Mouse (Mus musculus) intestine, embryonic 14.5 days (tissue): Measurements from ENCODE around the gene Deaf1. TPM values are rescaled to one million over a fixed set of nuclear protein-coding genes. Genes with fewer than 3 reads are reported as not detected.
"Not testable (repeated sequence)": the region's sequence is repeated elsewhere in the genome, so short reads cannot be mapped to it uniquely, and the experiment has no call there.

Experiments used
- ATAC-seq: fragments of 200-750 bp; cut with Nextera tagmentation; replicated peaks from 2 replicates; pipeline ENCODE4 v1.8.0; 2017; ENCODE audit warnings: low read depth, moderate number of reproducible peaks, moderate TSS enrichment, moderate library complexity; ENCODE audit not compliant: low FRiP score, low TSS enrichment
- DNase-seq: peaks from one replicate; pipeline ENCODE4 v3.0.0-alpha.2; 2018; ENCODE audit warnings: low spot score
- H3K27ac ChIP-seq: fragments of 300-500 bp; sonication (generic); 2 replicates; pipeline ENCODE4 v1.5.1; 2014; ENCODE audit warnings: low read depth, mild to moderate bottlenecking, control low read depth
- H3K27me3 ChIP-seq: fragments of 300-500 bp; sonication (generic); replicated peaks from 2 replicates; pipeline ENCODE4 v1.6.1; 2014; ENCODE audit warnings: low read length, control low read depth; ENCODE audit not compliant: control insufficient read depth, insufficient read depth
- H3K36me3 ChIP-seq: fragments of 300-500 bp; sonication (generic); 2 replicates; pipeline ENCODE4 v1.6.1; 2014; ENCODE audit warnings: low read length, control low read depth; ENCODE audit not compliant: control insufficient read depth, insufficient read depth
- H3K4me1 ChIP-seq: fragments of 300-500 bp; sonication (generic); replicated peaks from 2 replicates; pipeline ENCODE4 v1.6.1; 2014; ENCODE audit warnings: low read length, control low read depth, mixed read lengths; ENCODE audit not compliant: control insufficient read depth, insufficient read depth
- H3K4me2 ChIP-seq: fragments of 300-500 bp; sonication (generic); 2 replicates; pipeline ENCODE4 v1.6.1; 2014; ENCODE audit warnings: low read length
- H3K4me3 ChIP-seq: fragments of 300-500 bp; sonication (generic); 2 replicates; pipeline ENCODE4 v1.5.1; 2014; ENCODE audit warnings: low read depth, low read length, control low read depth, mixed read lengths
- H3K9ac ChIP-seq: fragments of 300-500 bp; sonication (generic); 2 replicates; pipeline ENCODE4 v1.6.1; 2014; ENCODE audit warnings: mild to moderate bottlenecking, low read length
- H3K9me3 ChIP-seq: fragments of 300-500 bp; sonication (generic); 2 replicates; pipeline ENCODE4 v1.6.1; 2016; ENCODE audit warnings: low read length, control low read depth; ENCODE audit not compliant: control insufficient read depth
- WGBS: fragments of 180-500 bp; shearing (Covaris S2); extraction: QIAGEN DNeasy Blood & Tissue Kit; methylation state at CpG from one replicate; pipeline ENCODE4 v1.1.7; 2014; 5-methylcytosine and 5-hydroxymethylcytosine counted together
- polyA plus RNA-seq: library from polyadenylated mRNA; unstranded; fragments of >200 nt; fragmentation: Nextera tagmentation; extraction: Ambion mirVana; gene quantifications from 2 replicates; pipeline ENCODE4 v1.2.1, GENCODE M21; 2014

The Deaf1 gene
- polyA plus RNA-seq, 1 experiment from 2014 or later = 90.9 TPM

- WGBS = 11% methylated on average over 25 of the region's 25 CpGs
- no peak within 1 kb of the TSS for H3K27ac ChIP-seq
- peak; percentile 78 for DNase-seq
These were observed 61.5 kb downstream of the Deaf1 start, which contains the start of gene Irf7 for GRCm38 (mm10) chr7:141265739-141266561. Gene Irf7 (minus strand): TSS chr7:141266481.

GRCm38 (mm10) chr7:141265411-141265738 is 62.1 kb downstream of the Deaf1 start:
- Histone ChIP-seq H3K4me1 (peaks cover 9% of the 10 kb centered on the region; the same call in 1 of the 2 replicates), H3K36me3 (peaks cover 42% of the 10 kb centered on the region), H3K9me3 (no peaks in the 10 kb centered on the region), H3K27ac (no peak overlapping the region), H3K9ac (no peak overlapping the region), H3K4me2 (peak overlapping the region; percentile 87; the same call in 1 of the 2 replicates), H3K27me3 (no peaks in the 10 kb centered on the region), H3K4me3 (no peak overlapping the region)
- WGBS = 40% methylated on average over 11 of the region's 11 CpGs
- DNase-seq = no peak
- ATAC-seq = 0 out of 2 replicates have a peak, but pooled peaks have one; percentile 18

More at GRCm38 (mm10) chr7:141265739-141266561, 61.5 kb downstream of the Deaf1 start, which contains the start of gene Irf7:
- Histone ChIP-seq H3K9ac (peak within 1 kb of the TSS; percentile 52), H3K36me3 (peaks cover 36% of the 10 kb centered on the region), H3K4me1 (peaks cover 9% of the 10 kb centered on the region; the same call in 1 of the 2 replicates), H3K4me2 (peak within 1 kb of the TSS; percentile 87), H3K27me3 (no peaks in the 10 kb centered on the region), H3K4me3 (peak within 1 kb of the TSS; percentile 48), H3K9me3 (no peaks in the 10 kb centered on the region)
- ATAC-seq = peak; percentile 57; the same call in 1 of the 2 replicates

GRCm38 (mm10) chr7:141264761-141265410 is 62.6 kb downstream of the Deaf1 start:
- Histone ChIP-seq H3K4me1 (peaks cover 9% of the 10 kb centered on the region; the same call in 1 of the 2 replicates), H3K4me2 (peak overlapping the region; percentile 87; the same call in 1 of the 2 replicates), H3K27ac (no peak overlapping the region), H3K36me3 (peaks cover 47% of the 10 kb centered on the region), H3K9me3 (no peaks in the 10 kb centered on the region), H3K9ac (no peak overlapping the region), H3K27me3 (no peaks in the 10 kb centered on the region), H3K4me3 (no peak overlapping the region)
- WGBS = 29% methylated on average over 12 of the region's 12 CpGs
- ATAC-seq (peak; percentile 47), DNase-seq (peak; percentile 66)

- Histone ChIP-seq H3K27me3 (no peaks in the 10 kb centered on the region), H3K4me2 (no peak overlapping the region), H3K36me3 (peaks cover 54% of the 10 kb centered on the region), H3K27ac (no peak overlapping the region), H3K9me3 (no peaks in the 10 kb centered on the region), H3K4me1 (peaks cover 9% of the 10 kb centered on the region; the same call in 1 of the 2 replicates), H3K9ac (no peak overlapping the region), H3K4me3 (no peak overlapping the region)
- DNase-seq (no peak), ATAC-seq (no peak)
- WGBS = 77% methylated on average over 11 of the region's 11 CpGs
These were observed 63.3 kb downstream of the Deaf1 start for GRCm38 (mm10) chr7:141264041-141264700.

- H3K4me2 ChIP-seq = no peak overlapping the region
- peaks cover 9% of the 10 kb centered on the region; the same call in 1 of the 2 replicates for H3K4me1 ChIP-seq
- no peak overlapping the region for H3K4me3 ChIP-seq
- DNase-seq = no peak
- H3K36me3 ChIP-seq = peaks cover 59% of the 10 kb centered on the region
- no peak overlapping the region for H3K9ac ChIP-seq
- no peaks in the 10 kb centered on the region for H3K9me3 ChIP-seq
- WGBS = 85% methylated on average over 13 of the region's 13 CpGs
- no peaks in the 10 kb centered on the region for H3K27me3 ChIP-seq
- H3K27ac ChIP-seq = no peak overlapping the region
- no peak for ATAC-seq
These were observed 63.9 kb downstream of the Deaf1 start for GRCm38 (mm10) chr7:141263640-141264039.

- H3K4me1 ChIP-seq = peaks cover 7% of the 10 kb centered on the region; the same call in 1 of the 2 replicates
- H3K4me2 ChIP-seq = no peak overlapping the region
- 90% methylated on average over 3 of the region's 3 CpGs for WGBS
- H3K27me3 ChIP-seq = no peaks in the 10 kb centered on the region
- no peaks in the 10 kb centered on the region for H3K9me3 ChIP-seq
- no peak overlapping the region for H3K4me3 ChIP-seq
- H3K27ac ChIP-seq = no peak overlapping the region
- DNase-seq = no peak
- peaks cover 81% of the 10 kb centered on the region for H3K36me3 ChIP-seq
- no peak for ATAC-seq
- no peak overlapping the region for H3K9ac ChIP-seq
These were observed 66.0 kb downstream of the Deaf1 start for GRCm38 (mm10) chr7:141261480-141261879.

GRCm38 (mm10) chr7:141256159-141256558 is 71.3 kb downstream of the Deaf1 start:
- Histone ChIP-seq H3K4me2 (no peak overlapping the region), H3K4me1 (no peaks in the 10 kb centered on the region), H3K9ac (no peak overlapping the region), H3K36me3 (peaks cover 96% of the 10 kb centered on the region), H3K27ac (no peak overlapping the region), H3K4me3 (no peak overlapping the region), H3K27me3 (no peaks in the 10 kb centered on the region), H3K9me3 (no peaks in the 10 kb centered on the region)
- 90% methylated on average over 10 of the region's 10 CpGs for WGBS
- no peak for ATAC-seq
- DNase-seq = no peak

- not testable (repeated sequence) for H3K4me2 ChIP-seq, ATAC-seq, H3K4me3 ChIP-seq, H3K27me3 ChIP-seq, H3K9ac ChIP-seq, H3K27ac ChIP-seq, H3K9me3 ChIP-seq, H3K4me1 ChIP-seq, DNase-seq
- WGBS = 84% methylated on average over 4 of the region's 4 CpGs
- H3K36me3 ChIP-seq = peaks cover 93% of the 10 kb centered on the region
These were observed 77.0 kb downstream of the Deaf1 start for GRCm38 (mm10) chr7:141250486-141250885.
